Mouse (Mus musculus) adrenal gland (tissue): ENCODE data around the gene Fancd2.

Experiments
- intact Hi-C: fragments of 180-260 bp; cut with DNase I; formaldehyde crosslinking; loops from one replicate; pipeline ENCODE4 v1.15.1; 2025

The Fancd2 gene

DNA sequence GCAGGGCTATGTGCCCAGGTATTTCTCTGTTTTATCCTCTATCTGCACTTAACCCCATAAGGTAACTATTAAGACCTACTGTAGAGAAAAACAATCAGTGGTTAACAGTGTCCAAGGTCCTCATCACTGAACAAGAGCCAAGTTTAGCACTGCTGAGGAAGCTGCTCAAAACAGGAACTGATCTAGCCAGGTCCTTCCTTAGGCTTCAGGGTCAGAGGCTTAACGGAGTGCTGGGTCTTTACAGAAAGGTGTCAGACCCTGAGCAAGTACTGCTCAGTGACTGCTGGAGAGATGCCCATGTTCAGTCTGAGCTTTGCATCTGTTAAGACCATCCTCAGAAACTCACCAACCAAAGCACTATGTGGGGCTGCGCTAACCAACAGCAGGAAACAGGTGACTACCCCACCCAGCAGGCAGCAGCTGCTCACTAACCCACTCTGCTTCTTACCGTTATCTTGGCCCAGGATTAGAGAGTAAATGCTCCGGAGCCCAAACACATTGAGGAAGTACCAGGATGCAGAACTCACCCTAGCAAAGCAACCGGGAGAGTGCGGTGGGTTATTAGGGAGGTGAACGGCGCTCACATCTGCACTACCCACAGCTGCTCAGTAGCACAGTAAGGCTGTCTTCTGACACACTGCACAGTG, 13.9 kb upstream of the Fancd2 start:
- intact Hi-C loops = no loop called here

DNA sequence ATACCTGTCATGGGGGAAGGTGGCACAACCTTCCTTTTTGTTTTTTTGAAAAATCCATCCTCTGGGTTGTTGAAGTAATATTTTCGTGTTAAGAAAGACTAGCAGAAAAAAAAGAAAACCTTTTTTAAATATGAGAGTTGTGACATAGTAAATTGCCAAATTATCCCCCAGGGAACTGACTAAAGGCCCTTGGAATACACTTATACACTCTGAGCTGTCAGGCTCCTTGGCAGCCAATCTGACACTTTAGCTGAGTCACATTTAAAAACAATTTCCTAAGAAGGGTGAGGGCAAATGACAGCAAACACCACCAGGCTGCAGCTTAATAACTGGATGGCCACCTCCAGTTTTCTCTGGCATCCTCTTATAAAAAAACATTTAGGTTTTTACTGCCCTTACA, 9.2 kb upstream of the Fancd2 start:
- intact Hi-C loops = no loop called here

DNA sequence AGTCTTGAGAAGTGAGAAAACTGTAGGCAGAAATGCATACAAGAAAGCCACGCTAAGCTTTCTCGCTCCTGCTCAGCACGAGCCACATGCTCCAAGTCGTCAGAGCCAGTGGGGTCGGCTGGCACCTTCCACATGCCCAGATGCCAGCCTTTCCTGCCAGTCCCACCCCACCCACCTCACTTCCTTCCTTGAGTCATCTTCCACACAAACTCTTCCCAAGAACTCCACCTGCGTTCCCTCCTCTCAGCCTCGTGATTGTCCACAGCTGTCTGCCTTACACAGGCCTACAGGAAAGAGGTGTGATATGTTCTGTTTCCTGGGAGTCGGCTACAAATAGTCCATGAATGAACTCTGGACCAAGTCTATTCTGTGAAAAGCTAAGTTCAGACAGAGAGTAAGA, 8.1 kb upstream of the Fancd2 start:
- intact Hi-C loops = no loop called here

GRCm38 (mm10) chr6:113531840-113532404, 440 bp downstream of the Fancd2 start:
- intact Hi-C loops = no loop called here

- intact Hi-C loops = no loop called here
Observed at GRCm38 (mm10) chr6:113534886-113535285, 3.4 kb downstream of the Fancd2 start.

- intact Hi-C loops = no loop called here
Observed at GRCm38 (mm10) chr6:113541610-113542009, 10.1 kb downstream of the Fancd2 start.

DNA sequence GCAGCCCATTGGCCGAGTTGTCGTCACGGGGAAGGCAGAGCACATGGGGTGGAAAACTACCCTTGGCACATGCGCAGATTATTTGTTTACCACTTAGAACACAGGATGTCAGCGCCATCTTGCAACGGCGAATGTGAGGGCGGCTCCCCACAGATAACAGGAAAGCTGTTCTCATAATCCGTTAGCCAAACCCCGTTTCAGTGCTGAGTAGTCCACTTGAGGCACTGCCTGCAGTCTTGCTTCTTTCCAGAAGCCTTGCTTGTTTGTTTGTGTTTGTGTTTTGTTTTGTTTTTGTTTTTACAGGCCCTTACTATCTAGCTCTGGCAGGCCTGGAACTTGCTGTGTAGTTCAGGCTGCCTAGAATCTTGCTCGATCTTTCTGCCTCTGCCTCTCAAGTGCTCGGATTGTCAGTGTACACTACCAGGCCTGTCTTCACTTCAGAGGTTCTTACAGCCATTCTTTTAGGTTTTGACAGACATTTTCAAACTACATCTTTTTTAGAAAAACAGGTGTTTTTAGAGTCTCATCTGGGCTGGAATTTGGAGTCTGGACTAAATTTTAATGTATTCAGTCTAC, 12.5 kb downstream of the Fancd2 start:
- intact Hi-C loops = no loop called here

DNA sequence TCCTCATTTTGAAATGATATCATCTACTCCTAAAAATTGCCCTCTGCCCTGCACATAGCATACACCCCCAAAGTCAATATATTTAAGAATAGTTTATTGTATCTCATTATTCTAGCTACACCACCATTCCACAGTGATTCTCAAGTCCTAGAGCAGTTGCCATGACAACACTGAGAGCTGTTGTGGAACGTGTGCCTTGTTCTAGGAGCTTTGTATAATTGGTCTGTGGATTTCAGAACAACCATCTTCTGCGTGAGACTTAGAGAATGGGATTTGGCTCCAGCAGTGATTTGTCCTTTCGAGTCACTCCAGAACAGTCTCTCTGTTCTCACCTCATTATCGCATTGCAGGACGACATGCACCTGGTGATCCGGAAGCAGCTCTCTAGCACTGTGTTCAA, 28.3 kb downstream of the Fancd2 start:
- intact Hi-C loops = no loop called here

DNA sequence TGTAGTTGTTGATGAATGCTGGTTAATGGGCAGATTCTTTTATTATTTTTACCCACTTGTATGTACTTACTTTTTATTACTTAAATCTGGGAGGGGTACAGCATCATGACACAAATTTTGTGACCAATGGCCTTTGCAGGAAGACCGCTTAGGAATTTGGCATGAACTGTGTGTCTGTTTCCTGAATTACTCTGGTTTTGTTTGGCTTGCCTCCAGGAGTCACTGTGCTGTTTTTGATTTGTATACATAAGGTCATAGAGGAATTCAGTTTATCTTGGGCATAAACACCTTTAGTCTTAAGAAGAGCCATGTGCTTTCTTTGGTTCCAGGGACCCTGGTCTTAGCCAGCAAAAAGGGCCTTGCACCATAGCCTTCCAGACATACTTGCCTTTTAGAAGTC, 33.1 kb downstream of the Fancd2 start:
- intact Hi-C loops = no loop called here

DNA sequence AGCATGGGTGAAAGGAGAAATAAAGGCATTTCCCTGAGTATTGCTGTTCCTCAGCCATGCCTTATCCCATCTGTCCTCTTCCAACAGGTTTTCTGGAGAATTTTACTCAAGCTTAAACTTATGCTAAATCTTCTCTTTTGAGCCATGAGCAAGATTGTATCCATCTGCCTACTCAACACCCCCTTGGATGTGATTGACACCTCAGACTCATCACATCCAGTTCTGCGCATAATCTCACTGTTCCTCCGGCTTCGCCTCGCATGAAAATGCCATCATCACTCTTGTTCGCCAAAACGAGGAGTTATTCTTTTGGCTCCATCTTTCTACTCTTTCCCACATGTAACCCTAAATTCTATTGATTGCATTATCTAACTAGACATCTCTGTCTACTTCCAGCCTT, 44.6 kb downstream of the Fancd2 start:
- intact Hi-C loops = no loop called here

DNA sequence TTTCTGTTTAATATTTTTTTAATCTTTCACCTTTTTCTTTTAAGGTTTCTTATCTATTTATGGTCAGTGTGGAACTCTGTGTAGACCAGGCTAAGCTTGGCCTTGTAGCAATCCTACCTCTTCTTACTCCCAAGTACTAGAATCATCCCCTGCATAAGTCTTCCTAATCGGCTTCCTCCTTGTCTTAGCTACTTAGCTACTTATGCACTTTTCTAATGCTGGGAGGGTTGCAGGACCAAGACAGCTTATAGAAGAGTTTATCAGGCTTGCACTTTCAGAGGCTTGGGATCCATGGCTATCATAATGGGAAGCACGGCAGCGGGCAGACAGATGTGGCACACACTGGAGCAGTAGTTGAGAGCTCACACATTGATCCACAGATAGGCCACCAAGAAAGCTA, 47.8 kb downstream of the Fancd2 start:
- intact Hi-C loops = no loop called here

DNA sequence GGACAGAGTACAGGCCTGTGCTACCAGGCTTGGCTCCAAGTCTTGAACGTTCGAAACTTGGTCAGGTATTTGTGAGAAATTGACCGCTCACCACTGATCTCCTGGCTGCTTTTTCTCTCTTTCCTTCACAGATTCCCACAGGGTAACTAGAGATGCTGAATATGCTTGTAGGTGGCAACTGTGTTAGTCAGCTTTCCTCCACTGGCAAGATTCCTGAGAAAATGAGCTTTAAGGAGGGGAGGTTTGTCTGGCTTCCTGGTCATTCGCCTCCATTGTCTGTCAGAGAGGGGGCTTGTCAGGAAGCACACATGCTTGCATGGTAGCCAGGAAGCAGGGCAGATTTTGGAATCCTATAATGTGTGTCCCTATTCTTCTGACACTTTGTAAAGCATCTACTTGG, 51.5 kb downstream of the Fancd2 start:
- intact Hi-C loops = no loop called here

GRCm38 (mm10) chr6:113585065-113585464, 53.6 kb downstream of the Fancd2 start:
- intact Hi-C loops = no loop called here

GRCm38 (mm10) chr6:113586466-113587183, 55.1 kb downstream of the Fancd2 start:
- intact Hi-C loops = no loop called here

- intact Hi-C loops = no loop called here
Observed at GRCm38 (mm10) chr6:113592637-113593036, 61.2 kb downstream of the Fancd2 start.

GRCm38 (mm10) chr6:113597945-113598344, 66.5 kb downstream of the Fancd2 start:
- intact Hi-C loops = no loop called here

GRCm38 (mm10) chr6:113599833-113600232, 68.4 kb downstream of the Fancd2 start:
- intact Hi-C loops = loop anchor here (5.0 kb wide), 1 partner anchor 108 kb away; no protein-coding TSS in a partner anchor

DNA sequence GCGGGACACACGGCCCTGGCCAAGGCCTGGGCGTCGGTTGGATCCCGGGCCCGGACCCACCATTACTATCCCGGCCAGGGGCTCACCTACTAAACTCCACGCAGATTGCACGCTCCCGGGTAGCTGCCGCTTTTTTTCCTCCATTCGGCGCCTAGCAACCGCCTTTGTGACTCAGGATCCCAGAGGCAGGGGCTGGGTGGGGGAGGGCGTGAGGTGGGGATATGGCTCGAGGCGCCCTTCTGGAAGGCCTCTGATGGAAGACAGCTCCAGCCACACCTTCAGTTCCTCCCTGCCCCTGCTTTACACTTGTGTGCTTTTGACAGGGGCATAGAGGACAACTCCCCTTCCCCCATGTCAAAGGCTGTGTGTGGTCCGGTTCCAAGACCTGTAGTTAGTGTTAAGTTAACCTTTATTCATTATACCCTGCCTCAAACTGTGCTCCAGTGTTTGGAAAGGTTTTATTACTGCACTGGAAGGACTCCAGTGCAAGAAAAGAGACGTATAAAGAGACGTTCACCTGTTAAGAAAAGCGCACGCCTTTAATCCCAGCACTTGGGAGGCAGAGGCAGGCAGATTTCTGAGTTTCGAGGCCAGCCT, 69.2 kb downstream of the Fancd2 start, which contains the start of gene Fancd2os:
Gene Fancd2os (minus strand): TSS at position 173 of the 597 bp plus-strand sequence.
- intact Hi-C loops = loop anchor here (5.0 kb wide), 1 partner anchor 108 kb away; no protein-coding TSS in a partner anchor

GRCm38 (mm10) chr6:113602821-113603220, 71.3 kb downstream of the Fancd2 start:
- intact Hi-C loops = loop anchor here (5.0 kb wide), 1 partner anchor 111 kb away; no protein-coding TSS in a partner anchor

- intact Hi-C loops = loop anchor here (5.0 kb wide), 1 partner anchor 112 kb away; no protein-coding TSS in a partner anchor
Observed at GRCm38 (mm10) chr6:113603993-113604392, 72.5 kb downstream of the Fancd2 start.

- intact Hi-C loops = loop anchor here (5.0 kb wide), 1 partner anchor 112 kb away; no protein-coding TSS in a partner anchor
Observed at GRCm38 (mm10) chr6:113604432-113605223, 73.1 kb downstream of the Fancd2 start, which contains the start of gene Brk1. Gene Brk1, plus strand, starts transcription at chr6:113604772.
